Mouse (Mus musculus): ENCODE data around the gene Pkdcc. TPM values are rescaled to one million over a fixed set of nuclear protein-coding genes. Genes with fewer than 3 reads are reported as not detected.

Gene Pkdcc
- polyA plus RNA-seq, 1 experiment from 2014 or later: 6.0 TPM

DNA sequence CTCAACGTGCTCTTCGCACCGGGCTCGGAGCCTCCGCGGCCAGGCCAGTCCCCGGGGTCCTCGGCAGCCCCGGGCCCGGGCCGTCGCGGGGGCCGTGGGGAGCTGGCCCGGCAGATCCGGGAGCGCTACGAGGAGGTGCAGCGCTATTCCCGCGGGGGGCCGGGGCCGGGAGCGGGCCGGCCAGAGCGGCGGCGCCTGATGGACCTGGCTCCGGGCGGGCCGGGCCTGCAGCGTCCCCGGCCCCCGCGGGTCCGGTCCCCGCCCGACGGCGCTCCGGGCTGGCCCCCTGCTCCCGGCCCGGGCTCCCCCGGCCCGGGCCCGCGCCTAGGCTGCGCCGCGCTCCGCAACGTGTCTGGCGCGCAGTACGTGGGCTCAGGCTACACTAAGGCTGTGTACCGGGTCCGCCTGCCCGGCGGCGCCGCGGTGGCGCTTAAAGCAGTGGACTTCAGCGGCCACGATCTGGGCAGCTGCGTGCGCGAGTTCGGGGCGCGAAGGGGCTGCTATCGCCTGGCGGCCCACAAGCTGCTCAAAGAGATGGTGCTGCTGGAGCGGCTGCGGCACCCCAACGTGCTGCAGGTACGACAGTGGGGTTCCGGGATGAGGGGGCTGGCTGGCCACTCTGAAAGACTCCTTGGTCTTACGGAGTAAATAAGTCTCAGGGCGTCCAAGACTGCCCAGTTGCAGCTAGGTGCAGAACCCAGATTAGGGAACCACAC, 595 bp downstream of the Pkdcc start:
- WGBS: under 1% methylated on average over 80 of the region's 80 CpGs
- Histone ChIP-seq H3K9me3 (replicated peaks) (no peaks in the 10 kb centered on the region), H3K36me3 (0 out of 2 replicates have a peak, but pooled peaks cover under 1% of the 10 kb centered on the region), H3K4me1 (peaks cover 79% of the 10 kb centered on the region), H3K4me3 (peak overlapping the region; percentile 72), H3K27me3 (ENCODE audit: low read depth, poor library complexity, severe bottlenecking) (peaks cover 95% of the 10 kb centered on the region), H3K27ac (replicated peaks) (peak overlapping the region; percentile 89)
- DNase-seq (ENCODE audit: low spot score): peak; percentile 60

DNA sequence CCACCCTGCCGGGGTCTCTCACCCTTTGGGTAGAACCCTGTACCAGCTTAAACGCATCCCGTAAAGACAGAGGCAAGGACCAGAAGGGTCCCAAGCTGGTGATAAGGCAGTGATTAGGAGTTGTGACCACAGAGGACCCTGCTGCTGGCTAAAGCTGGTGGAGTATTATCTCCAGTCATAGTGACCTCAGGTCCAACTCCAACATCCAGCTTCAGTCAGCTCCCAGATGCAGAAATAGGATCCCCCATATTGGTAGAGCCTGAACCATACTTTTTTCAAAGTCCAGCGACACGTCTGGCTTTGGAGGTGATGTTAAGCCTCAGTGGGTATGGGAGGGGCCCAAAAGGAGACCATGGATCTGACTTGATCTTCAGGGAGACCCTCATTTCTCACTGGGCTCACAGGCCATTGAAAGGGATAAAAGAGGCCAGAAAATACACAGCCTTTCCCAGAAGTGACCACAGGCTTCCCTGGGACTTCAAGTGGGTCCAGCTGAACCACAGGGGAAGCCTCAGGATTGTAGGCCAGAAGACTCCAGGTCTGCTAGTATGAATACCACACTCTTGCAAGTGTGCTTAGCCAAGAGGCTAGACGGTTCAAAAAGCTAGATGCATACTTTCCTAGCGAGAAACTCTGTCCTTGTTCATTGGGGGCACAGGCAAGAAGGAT, 1.3 kb downstream of the Pkdcc start:
- WGBS: 16% methylated on average over 7 of the region's 7 CpGs
- Histone ChIP-seq H3K4me3 (peak overlapping the region; percentile 72), H3K36me3 (peaks cover 8% of the 10 kb centered on the region; the same call in 1 of the 2 replicates), H3K4me1 (peaks cover 79% of the 10 kb centered on the region), H3K27me3 (ENCODE audit: low read depth, poor library complexity, severe bottlenecking) (peaks cover 95% of the 10 kb centered on the region), H3K9me3 (replicated peaks) (no peaks in the 10 kb centered on the region), H3K27ac (replicated peaks) (peak overlapping the region; percentile 89)
- no peak for DNase-seq (ENCODE audit: low spot score)

DNA sequence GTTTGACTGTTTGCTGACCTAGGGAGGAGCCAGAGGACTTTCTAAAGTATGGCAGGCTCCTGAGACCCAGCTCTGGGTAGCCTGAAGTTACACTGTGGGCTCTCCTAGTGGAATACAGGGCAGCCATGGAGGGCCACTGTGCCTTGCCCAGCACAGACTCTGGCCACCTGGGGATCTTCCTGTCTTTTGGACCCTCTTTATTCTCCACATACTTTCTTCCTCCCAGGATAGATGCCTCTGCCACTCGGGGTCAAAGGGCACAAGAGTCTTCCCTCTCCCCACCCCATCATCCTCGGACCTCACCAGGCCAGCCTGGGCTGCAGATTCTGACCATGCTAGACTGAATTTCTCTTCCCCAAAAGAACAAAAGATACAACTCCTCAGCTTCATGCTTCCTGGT, 3.1 kb downstream of the Pkdcc start:
- no peaks in the 10 kb centered on the region for H3K9me3 ChIP-seq (replicated peaks)
- H3K4me1 ChIP-seq: peaks cover 75% of the 10 kb centered on the region
- 36% methylated on average over 2 of the region's 2 CpGs for WGBS
- no peak for DNase-seq (ENCODE audit: low spot score)
- peak overlapping the region; percentile 72 for H3K4me3 ChIP-seq
- peaks cover 25% of the 10 kb centered on the region; the same call in 1 of the 2 replicates for H3K36me3 ChIP-seq
- H3K27ac ChIP-seq (replicated peaks): no peak overlapping the region
- H3K27me3 ChIP-seq (ENCODE audit: low read depth, poor library complexity, severe bottlenecking): peaks cover 95% of the 10 kb centered on the region

DNA sequence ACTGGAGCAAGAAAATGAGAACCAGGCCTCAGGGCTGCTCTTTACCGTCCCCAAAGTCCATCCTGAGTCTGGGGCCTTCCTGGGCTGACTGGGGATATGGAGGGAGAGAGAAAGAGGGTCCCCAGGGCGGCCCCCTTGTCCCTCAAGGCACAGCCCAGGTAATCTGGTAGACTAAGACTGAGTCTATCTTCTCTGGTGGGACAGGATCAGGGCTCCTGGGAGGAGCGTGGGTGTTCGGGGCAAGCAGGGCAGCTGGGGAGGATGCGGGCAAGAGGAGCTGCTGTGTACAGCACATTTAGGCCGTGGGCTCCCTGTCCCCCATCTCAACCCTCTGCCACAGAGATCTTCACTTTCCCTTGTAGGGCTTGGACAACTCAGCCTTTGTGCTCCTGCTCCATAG, 3.6 kb downstream of the Pkdcc start:
- DNase-seq (ENCODE audit: low spot score): no peak
- Histone ChIP-seq H3K9me3 (replicated peaks) (no peaks in the 10 kb centered on the region), H3K36me3 (peaks cover 26% of the 10 kb centered on the region; the same call in 1 of the 2 replicates), H3K4me1 (peaks cover 73% of the 10 kb centered on the region), H3K27ac (replicated peaks) (no peak overlapping the region; the same call in 1 of the 2 replicates), H3K4me3 (0 out of 2 replicates have a peak overlapping the region, but pooled peaks have one; percentile 4), H3K27me3 (ENCODE audit: low read depth, poor library complexity, severe bottlenecking) (peaks cover 95% of the 10 kb centered on the region)
- WGBS: 62% methylated on average over 6 of the region's 6 CpGs

DNA sequence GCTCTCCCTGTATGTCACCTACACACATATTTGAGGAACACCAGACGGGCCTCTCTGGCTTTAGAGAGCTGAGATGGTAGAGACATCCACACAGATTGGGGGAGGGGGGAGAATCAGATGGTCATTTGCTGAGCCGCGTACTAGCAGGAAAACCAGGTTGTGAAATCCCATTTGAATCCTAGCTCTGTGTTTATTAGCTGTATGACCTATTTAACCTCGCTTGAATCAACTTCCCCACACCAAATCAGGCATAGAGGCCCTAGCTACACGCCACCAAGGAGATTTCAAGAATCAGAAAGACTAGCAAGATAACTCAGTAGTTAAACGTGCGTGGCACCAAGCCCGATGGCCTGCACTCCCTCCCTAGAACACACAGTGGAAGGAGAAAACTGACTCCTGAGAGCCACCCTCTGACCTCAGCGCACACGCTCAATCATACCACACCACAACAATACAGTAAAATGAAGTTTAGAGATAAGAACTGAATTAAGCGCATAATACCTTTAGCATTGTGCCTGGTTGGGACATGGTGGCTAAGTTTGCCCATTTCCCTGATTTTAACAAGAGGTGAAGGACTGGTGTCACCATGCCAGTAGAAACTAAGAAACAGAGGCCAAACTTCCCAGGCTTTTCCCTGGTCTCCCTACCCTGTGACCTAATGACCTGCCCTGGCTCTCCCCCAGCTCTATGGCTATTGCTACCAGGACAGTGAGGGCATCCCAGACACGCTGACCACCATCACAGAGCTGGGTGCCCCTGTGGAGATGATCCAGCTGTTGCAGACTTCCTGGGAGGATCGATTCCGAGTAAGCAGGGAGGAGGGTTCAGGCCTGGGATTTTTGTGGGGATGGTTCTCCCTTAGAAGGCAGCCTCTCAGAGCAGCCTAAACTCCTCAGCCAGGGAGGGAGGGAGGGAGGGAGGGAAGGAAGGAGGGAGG, 4.5 kb downstream of the Pkdcc start:
- 0 out of 2 replicates have a peak overlapping the region, but pooled peaks have one; percentile 4 for H3K4me3 ChIP-seq
- H3K27me3 ChIP-seq (ENCODE audit: low read depth, poor library complexity, severe bottlenecking): peaks cover 95% of the 10 kb centered on the region
- WGBS: 61% methylated on average over 14 of the region's 14 CpGs
- DNase-seq (ENCODE audit: low spot score): no peak
- peaks cover 31% of the 10 kb centered on the region for H3K36me3 ChIP-seq
- no peak overlapping the region for H3K27ac ChIP-seq (replicated peaks)
- no peaks in the 10 kb centered on the region for H3K9me3 ChIP-seq (replicated peaks)
- peaks cover 70% of the 10 kb centered on the region for H3K4me1 ChIP-seq

DNA sequence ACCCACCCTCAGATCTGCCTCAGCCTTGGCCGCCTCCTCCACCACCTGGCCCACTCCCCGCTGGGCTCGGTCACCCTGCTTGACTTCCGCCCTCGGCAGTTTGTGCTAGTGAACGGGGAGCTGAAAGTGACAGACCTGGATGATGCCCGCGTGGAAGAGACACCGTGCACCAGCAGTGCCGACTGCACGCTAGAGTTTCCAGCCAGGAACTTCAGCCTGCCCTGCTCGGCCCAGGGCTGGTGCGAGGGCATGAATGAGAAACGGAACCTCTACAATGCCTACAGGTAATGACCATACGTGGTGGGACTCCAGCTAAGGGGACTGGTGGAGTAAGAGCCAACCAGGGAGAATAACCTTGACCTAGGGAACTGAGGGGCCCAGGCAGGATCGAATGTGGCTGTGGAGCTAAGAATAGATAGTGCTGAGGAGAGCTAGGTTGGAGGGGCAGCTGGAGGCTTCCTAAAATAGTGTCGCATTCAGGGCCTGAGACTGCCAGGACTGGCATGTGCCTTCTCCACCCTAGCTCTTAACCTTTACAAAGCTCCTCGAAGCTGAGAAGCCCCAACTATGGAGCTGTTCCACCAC, 6.0 kb downstream of the Pkdcc start:
- no peak overlapping the region for H3K27ac ChIP-seq (replicated peaks)
- DNase-seq (ENCODE audit: low spot score): no peak
- no peak overlapping the region for H3K4me3 ChIP-seq
- 89% methylated on average over 18 of the region's 18 CpGs for WGBS
- peaks cover 32% of the 10 kb centered on the region for H3K36me3 ChIP-seq
- H3K9me3 ChIP-seq (replicated peaks): no peaks in the 10 kb centered on the region
- peaks cover 100% of the 10 kb centered on the region for H3K27me3 ChIP-seq (ENCODE audit: low read depth, poor library complexity, severe bottlenecking)
- peaks cover 64% of the 10 kb centered on the region for H3K4me1 ChIP-seq

DNA sequence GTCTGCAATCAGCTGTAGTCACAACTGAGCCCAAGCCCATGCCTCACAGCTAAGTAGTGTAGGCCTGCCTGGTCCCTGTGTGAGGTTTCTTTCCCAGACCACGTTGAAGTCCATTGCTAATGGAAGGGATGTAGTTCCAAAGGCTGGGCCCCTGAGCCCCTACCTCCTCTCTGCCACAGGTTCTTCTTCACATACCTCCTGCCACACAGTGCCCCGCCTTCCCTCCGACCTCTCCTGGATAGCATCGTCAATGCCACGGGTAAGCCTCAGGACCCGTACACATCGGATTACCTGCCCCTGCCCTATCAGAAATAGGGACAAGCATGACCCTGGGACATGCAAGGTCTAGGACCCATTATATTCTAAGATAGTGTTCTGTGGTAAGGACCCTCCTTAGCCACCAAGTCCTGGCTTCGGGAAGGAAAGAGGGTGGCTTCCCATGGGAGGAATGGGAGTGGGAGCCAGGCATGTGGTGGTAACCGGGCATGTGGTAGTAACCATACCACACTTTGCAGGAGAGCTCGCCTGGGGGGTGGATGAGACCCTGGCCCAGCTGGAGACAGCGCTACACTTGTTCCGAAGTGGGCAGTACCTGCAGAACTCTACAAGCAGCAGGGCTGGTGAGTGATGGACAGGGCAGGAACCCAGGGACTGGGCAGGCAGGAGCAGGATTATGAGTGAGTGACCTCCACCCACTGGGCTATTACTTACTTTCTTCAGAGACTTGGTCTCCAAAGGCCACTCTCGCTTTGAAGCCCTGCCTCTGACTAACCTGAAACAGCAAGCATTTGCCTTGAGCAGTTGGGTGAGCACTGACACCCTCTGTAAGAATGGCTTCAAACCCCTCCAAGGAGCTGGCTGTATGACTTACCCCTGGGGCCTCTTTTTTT, 6.8 kb downstream of the Pkdcc start:
- WGBS: 85% methylated on average over 13 of the region's 13 CpGs
- Histone ChIP-seq H3K4me1 (peaks cover 64% of the 10 kb centered on the region), H3K9me3 (replicated peaks) (no peaks in the 10 kb centered on the region), H3K27ac (replicated peaks) (no peak overlapping the region), H3K27me3 (ENCODE audit: low read depth, poor library complexity, severe bottlenecking) (peaks cover 100% of the 10 kb centered on the region), H3K4me3 (no peak overlapping the region), H3K36me3 (peaks cover 32% of the 10 kb centered on the region)
- DNase-seq (ENCODE audit: low spot score): no peak

DNA sequence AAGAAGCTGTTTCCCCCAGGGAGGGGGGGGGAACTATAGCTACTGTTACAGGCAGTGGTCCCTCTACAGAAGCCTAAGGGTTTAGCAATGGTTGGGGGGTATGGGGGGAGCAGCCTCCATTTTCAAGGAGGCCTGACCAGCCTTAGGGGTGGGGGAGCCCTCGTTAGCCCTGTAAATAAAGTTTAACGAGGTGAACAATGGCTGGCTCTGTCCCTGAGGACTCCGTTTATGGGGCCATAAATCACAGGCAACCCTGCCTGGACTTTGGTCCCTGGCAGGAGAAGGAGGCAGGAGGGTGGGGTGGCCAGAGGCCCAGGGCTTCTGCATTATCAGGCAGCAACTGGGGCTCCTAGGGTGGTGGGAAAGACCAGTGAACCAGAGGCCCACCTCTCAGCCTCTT, 7.6 kb downstream of the Pkdcc start:
- Histone ChIP-seq H3K27me3 (ENCODE audit: low read depth, poor library complexity, severe bottlenecking) (peaks cover 100% of the 10 kb centered on the region), H3K4me1 (peaks cover 64% of the 10 kb centered on the region), H3K9me3 (replicated peaks) (no peaks in the 10 kb centered on the region), H3K36me3 (peaks cover 32% of the 10 kb centered on the region), H3K27ac (replicated peaks) (no peak overlapping the region), H3K4me3 (no peak overlapping the region)
- 65% methylated on average over 3 of the region's 3 CpGs for WGBS
- no peak for DNase-seq (ENCODE audit: low spot score)

DNA sequence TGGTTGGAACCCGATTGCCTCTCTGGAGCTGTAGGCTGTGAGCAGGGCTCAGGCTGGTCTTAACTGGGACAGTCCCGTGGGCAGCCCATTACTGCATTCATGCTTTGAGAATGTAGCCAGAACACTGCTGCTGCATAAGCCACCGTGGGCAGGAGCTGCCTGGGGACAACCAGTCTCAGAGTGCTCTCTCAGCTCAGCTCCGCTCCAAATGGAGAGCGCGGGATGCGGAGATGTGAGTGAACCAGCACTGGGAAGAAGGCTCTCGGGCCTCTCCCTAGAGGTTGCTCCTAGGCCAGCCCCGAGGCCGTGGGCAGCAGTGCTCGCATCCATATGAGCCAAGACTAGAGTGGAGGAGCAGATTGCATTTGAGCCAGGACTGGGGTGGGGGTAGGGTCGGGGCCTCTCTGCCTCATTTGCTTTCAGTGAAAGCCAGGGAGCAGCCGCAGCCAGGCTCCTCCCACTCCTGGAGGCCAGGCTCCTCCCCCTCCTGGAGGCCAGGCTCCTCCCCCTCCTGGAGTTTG, 9.4 kb downstream of the Pkdcc start:
- WGBS: 54% methylated on average over 13 of the region's 13 CpGs
- H3K36me3 ChIP-seq: peaks cover 32% of the 10 kb centered on the region
- peaks cover 48% of the 10 kb centered on the region for H3K4me1 ChIP-seq
- 0 out of 2 replicates have a peak overlapping the region, but pooled peaks have one; percentile 20 for H3K4me3 ChIP-seq
- H3K9me3 ChIP-seq (replicated peaks): no peaks in the 10 kb centered on the region
- DNase-seq (ENCODE audit: low spot score): peak; percentile 48
- peaks cover 98% of the 10 kb centered on the region for H3K27me3 ChIP-seq (ENCODE audit: low read depth, poor library complexity, severe bottlenecking)
- H3K27ac ChIP-seq (replicated peaks): no peak overlapping the region

DNA sequence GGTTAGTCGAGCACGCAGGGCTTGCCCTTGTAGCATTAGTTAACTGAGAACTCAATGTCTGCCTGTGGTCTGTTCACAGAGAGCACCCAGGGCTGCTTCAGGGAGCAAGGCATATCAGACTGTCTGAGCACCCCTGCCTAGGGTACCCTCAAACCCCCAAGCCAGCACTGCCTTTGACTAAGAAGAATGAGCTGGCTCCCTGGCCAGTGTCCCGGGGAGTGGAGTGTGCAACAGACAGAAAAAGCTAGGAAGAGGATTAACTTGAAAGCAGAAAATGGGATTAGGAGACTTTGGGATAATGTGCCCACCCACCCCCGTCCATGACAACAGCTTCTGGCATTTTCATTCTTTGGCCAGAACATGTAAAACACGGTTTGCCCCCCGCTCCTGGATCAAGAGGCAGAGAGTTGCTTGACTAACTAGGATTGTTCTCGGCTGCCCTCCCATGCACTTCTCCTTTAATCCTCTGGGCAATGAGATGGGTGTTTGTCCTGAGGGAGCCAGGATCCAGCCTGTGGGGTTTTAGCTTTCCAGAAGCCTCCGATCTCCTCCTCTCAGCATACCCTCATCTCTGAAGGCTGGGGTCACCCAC, 11.4 kb downstream of the Pkdcc start:
- Histone ChIP-seq H3K27me3 (ENCODE audit: low read depth, poor library complexity, severe bottlenecking) (peaks cover 98% of the 10 kb centered on the region), H3K36me3 (peaks cover 23% of the 10 kb centered on the region), H3K4me3 (no peak overlapping the region), H3K4me1 (peaks cover 47% of the 10 kb centered on the region), H3K9me3 (replicated peaks) (no peaks in the 10 kb centered on the region), H3K27ac (replicated peaks) (no peak overlapping the region)
- peak; percentile 74 for DNase-seq (ENCODE audit: low spot score)
- 28% methylated on average over 8 of the region's 8 CpGs for whole genome bisulfite sequencing

DNA sequence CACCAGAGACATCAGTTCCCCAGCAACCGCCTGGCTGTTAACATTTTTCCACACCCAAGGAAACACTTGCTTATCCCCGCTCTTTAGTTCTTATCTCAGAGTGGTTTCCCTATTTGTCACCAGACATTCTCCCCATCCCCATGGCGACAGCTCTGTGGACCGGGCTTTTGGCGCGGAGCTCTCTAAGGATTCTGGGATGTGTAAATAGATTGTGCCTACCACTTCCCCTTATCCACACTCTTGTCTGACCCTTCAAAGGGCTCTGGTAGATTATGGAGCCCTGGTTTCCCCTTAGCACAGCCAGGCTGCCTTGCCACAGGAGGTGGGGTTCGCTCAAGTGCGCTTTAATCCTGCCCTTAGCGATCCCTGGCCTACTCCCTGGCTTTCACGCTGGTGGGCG, 16.3 kb downstream of the Pkdcc start:
- Histone ChIP-seq H3K4me1 (peaks cover 25% of the 10 kb centered on the region), H3K36me3 (no peaks in the 10 kb centered on the region), H3K9me3 (replicated peaks) (no peaks in the 10 kb centered on the region), H3K27ac (replicated peaks) (0 out of 2 replicates have a peak overlapping the region, but pooled peaks have one; percentile 49), H3K4me3 (peak overlapping the region; percentile 24; the same call in 1 of the 2 replicates), H3K27me3 (ENCODE audit: low read depth, poor library complexity, severe bottlenecking) (peaks cover 97% of the 10 kb centered on the region)
- peak; percentile 56 for DNase-seq (ENCODE audit: low spot score)
- 47% methylated on average over 11 of the region's 11 CpGs for WGBS
